Mouse (Mus musculus): ENCODE measurements around the gene 9930111J21Rik1. TPM values are rescaled to one million over a fixed set of nuclear protein-coding genes. Genes with fewer than 3 reads are reported as not detected.

9930111J21Rik1 gene
- polyA plus RNA-seq (2015; fragmentation: Illumina TruSeq; extraction: RNeasy Lipid Tissue Mini Kit (QIAGEN cat#74804); ENCODE audit: low read depth, low replicate concordance): 1.6 TPM

GRCm38 (mm10) chr11:48979251-48979650, at the start of gene 9930111J21Rik1:
TSS of gene 9930111J21Rik1 (minus strand) at chr11:48979398.

GRCm38 (mm10) chr11:48994018-48994417, 14.8 kb upstream of the 9930111J21Rik1 start, which contains the start of gene Tgtp1:
TSS of gene Tgtp1 (minus strand) at chr11:48994172.

DNA sequence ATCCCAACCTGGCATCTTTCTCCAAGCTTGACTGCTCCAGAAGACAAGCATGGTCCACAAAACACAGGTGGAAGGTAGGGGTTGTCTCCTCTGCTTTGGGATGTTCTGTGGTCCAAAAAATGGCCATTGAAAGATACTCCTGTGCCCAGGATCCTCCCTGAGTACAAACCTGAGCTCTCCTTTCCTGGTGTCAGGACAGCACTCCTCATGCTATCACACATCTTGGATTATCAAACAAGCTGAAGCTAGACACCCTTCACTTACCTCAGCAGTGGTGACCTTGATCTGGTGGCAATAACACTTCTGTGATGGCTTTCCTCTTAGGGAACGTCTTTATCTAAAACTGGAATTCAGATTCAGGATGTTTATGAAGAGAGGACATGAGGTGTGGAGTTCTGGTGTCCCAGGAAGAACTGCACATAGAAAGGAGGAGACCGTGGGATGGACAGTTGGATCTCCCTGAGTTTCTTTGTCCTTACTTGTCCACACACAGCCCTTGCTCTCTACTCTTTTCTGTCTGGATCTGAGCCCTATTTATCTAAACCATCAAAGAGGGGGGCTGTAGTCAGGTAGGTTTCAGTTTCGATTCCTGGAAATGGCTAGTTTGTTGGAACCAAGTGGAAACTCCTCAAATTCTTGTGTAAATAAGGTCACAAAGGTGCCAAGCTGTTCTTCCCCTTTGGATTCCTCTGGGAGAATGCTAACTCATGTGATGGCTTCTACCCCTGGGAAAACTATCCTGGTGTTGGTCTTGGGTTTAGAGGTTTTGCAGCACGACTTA, 12.7 kb upstream of the 9930111J21Rik1 start, which contains the start of gene Gm12185:
TSS of gene Gm12185 (minus strand) at position 487 of the 781 bp plus-strand sequence.

DNA sequence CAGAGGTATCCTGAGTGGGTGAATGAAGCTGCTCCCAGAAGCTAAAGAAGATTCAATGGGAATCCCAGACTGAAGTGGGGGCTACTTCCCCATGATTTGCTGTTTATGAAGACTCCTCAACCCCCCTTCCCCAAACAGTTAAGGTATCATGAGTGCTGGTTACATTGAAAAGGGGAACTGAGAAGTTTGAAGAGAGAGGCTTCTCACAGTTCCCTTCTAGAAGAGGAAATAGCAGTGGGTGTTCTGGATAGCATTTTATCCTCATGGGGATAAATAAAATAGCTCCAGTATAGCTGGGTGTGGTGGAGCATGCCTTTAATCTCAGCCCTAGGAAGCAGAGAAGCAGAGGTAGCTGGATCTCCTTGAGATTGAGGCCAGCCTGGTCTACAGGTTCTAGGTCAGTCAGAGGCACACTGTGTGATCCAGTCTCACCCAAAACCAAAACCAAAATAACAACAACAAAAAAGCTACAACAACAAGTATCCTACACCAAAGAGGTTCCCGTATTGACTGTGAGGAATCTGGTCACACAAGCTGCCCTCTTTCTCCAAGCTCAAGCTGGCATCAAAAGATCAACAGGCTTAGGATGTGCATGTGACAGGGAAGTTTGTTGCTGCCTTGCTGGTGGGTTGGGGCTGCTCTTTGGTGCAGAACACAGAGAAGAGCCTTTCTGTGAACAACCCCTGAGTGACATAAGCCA, 808 bp downstream of the 9930111J21Rik1 start, which contains the start of gene Olfr56:
TSS of gene Olfr56 (plus strand) at position 650 of the 700 bp plus-strand sequence.

DNA sequence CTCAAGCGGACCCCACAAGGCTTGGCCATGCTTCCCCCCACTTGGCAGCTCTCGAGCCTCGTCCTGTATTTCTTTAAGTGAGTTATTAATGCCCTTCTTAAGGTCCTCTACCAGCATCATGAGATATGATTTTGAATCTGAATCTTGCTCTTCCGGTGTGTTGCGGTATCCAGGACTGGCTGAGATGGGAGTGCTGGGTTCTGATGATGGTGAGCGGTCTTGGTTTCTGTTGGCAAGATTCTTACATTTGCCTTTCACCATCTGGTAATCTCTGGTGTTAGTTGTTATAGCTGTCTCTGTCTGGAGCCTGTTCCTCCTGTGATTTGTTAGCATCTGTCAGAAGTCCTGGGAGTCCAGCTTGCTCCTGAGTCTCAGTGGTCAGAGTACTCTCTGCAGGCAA, 33.1 kb downstream of the 9930111J21Rik1 start, which contains the start of gene Psme2b:
TSS of gene Psme2b (minus strand) at position 101 of the 400 bp plus-strand sequence.

GRCm38 (mm10) chr11:48902021-48902420, 77.2 kb downstream of the 9930111J21Rik1 start, which contains the start of gene Gm5431:
TSS of gene Gm5431 (minus strand) at chr11:48902214.

Other genes with a start within 250 kb of the 9930111J21Rik1 start
- 450 TPM for gene Rack1, start 179.1 kb downstream of the 9930111J21Rik1 start, polyA plus RNA-seq (2015; fragmentation: Illumina TruSeq; extraction: RNeasy Lipid Tissue Mini Kit (QIAGEN cat#74804); ENCODE audit: low read depth, low replicate concordance)
- 34.2 TPM for gene Trim41, start 162.0 kb downstream of the 9930111J21Rik1 start, polyA plus RNA-seq (2015; fragmentation: Illumina TruSeq; extraction: RNeasy Lipid Tissue Mini Kit (QIAGEN cat#74804); ENCODE audit: low read depth, low replicate concordance)
- gene Trim7, start 153.3 kb downstream of the 9930111J21Rik1 start, polyA plus RNA-seq (2015; fragmentation: Illumina TruSeq; extraction: RNeasy Lipid Tissue Mini Kit (QIAGEN cat#74804); ENCODE audit: low read depth, low replicate concordance): 3.4 TPM
- gene Gm12184, start 152.7 kb downstream of the 9930111J21Rik1 start, polyA plus RNA-seq (2015; fragmentation: Illumina TruSeq; extraction: RNeasy Lipid Tissue Mini Kit (QIAGEN cat#74804); ENCODE audit: low read depth, low replicate concordance): 11.3 TPM
- 12.1 TPM for gene Irgm1, start 107.7 kb downstream of the 9930111J21Rik1 start, polyA plus RNA-seq (2015; fragmentation: Illumina TruSeq; extraction: RNeasy Lipid Tissue Mini Kit (QIAGEN cat#74804); ENCODE audit: low read depth, low replicate concordance)
- gene Gm5431, start 77.2 kb downstream of the 9930111J21Rik1 start, polyA plus RNA-seq (2015; fragmentation: Illumina TruSeq; extraction: RNeasy Lipid Tissue Mini Kit (QIAGEN cat#74804); ENCODE audit: low read depth, low replicate concordance): not detected
- gene Psme2b, start 33.2 kb downstream of the 9930111J21Rik1 start, polyA plus RNA-seq (2015; fragmentation: Illumina TruSeq; extraction: RNeasy Lipid Tissue Mini Kit (QIAGEN cat#74804); ENCODE audit: low read depth, low replicate concordance): 1.7 TPM
- not detected for gene Olfr56, start 509 bp downstream of the 9930111J21Rik1 start, polyA plus RNA-seq (2015; fragmentation: Illumina TruSeq; extraction: RNeasy Lipid Tissue Mini Kit (QIAGEN cat#74804); ENCODE audit: low read depth, low replicate concordance)
- not detected for gene Gm12185, start 12.8 kb upstream of the 9930111J21Rik1 start, polyA plus RNA-seq (2015; fragmentation: Illumina TruSeq; extraction: RNeasy Lipid Tissue Mini Kit (QIAGEN cat#74804); ENCODE audit: low read depth, low replicate concordance)
- gene Tgtp1, start 14.8 kb upstream of the 9930111J21Rik1 start, polyA plus RNA-seq (2015; fragmentation: Illumina TruSeq; extraction: RNeasy Lipid Tissue Mini Kit (QIAGEN cat#74804); ENCODE audit: low read depth, low replicate concordance): 1.6 TPM
- gene 9930111J21Rik2, start 71.8 kb upstream of the 9930111J21Rik1 start, polyA plus RNA-seq (2015; fragmentation: Illumina TruSeq; extraction: RNeasy Lipid Tissue Mini Kit (QIAGEN cat#74804); ENCODE audit: low read depth, low replicate concordance): 1.9 TPM
- gene Tgtp2, start 84.8 kb upstream of the 9930111J21Rik1 start, polyA plus RNA-seq (2015; fragmentation: Illumina TruSeq; extraction: RNeasy Lipid Tissue Mini Kit (QIAGEN cat#74804); ENCODE audit: low read depth, low replicate concordance): 1.4 TPM
- gene Ifi47, start 97.2 kb upstream of the 9930111J21Rik1 start, polyA plus RNA-seq (2015; fragmentation: Illumina TruSeq; extraction: RNeasy Lipid Tissue Mini Kit (QIAGEN cat#74804); ENCODE audit: low read depth, low replicate concordance): 2.4 TPM
- gene Olfr1396, start 135.5 kb upstream of the 9930111J21Rik1 start, polyA plus RNA-seq (2015; fragmentation: Illumina TruSeq; extraction: RNeasy Lipid Tissue Mini Kit (QIAGEN cat#74804); ENCODE audit: low read depth, low replicate concordance): not detected
- gene Olfr1395, start 162.9 kb upstream of the 9930111J21Rik1 start, polyA plus RNA-seq (2015; fragmentation: Illumina TruSeq; extraction: RNeasy Lipid Tissue Mini Kit (QIAGEN cat#74804); ENCODE audit: low read depth, low replicate concordance): not detected
- not detected for gene Olfr1394, start 175.0 kb upstream of the 9930111J21Rik1 start, polyA plus RNA-seq (2015; fragmentation: Illumina TruSeq; extraction: RNeasy Lipid Tissue Mini Kit (QIAGEN cat#74804); ENCODE audit: low read depth, low replicate concordance)
- gene Btnl9, start 207.8 kb upstream of the 9930111J21Rik1 start, polyA plus RNA-seq (2015; fragmentation: Illumina TruSeq; extraction: RNeasy Lipid Tissue Mini Kit (QIAGEN cat#74804); ENCODE audit: low read depth, low replicate concordance): 0.07 TPM
- gene Zfp62, start 223.9 kb upstream of the 9930111J21Rik1 start, polyA plus RNA-seq (2015; fragmentation: Illumina TruSeq; extraction: RNeasy Lipid Tissue Mini Kit (QIAGEN cat#74804); ENCODE audit: low read depth, low replicate concordance): 28.5 TPM